Mouse (Mus musculus) right cerebral cortex, postnatal 14 days (tissue): ENCODE measurements around the gene Srp9.

ENCODE experiments used
- DNase-seq: peaks from one replicate; pipeline ENCODE4 v3.0.0; 2022

Gene Srp9

DNA sequence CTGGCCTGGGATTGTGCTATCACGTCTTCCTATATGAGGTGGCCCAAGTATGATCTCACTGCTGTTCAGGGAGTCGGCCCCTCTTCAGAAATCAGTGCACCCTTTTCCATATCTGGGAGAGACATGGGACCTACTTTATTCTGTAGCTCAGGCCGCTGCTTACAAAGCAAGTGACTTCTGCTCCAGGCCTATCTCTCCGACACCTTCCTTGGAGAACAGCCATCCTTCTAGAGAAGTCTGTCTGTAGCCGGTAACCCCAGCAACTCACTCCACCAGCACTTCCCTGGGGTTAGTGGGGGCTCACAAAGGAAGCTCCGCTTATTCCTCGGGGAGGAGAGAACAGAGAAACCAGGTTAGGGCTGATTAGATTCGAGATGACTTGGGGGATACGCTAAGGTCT, 17.3 kb upstream of the Srp9 start:
- no peak for DNase-seq

- DNase-seq = no peak
Measured at GRCm38 (mm10) chr1:182108397-182109099, 16.0 kb upstream of the Srp9 start.

DNA sequence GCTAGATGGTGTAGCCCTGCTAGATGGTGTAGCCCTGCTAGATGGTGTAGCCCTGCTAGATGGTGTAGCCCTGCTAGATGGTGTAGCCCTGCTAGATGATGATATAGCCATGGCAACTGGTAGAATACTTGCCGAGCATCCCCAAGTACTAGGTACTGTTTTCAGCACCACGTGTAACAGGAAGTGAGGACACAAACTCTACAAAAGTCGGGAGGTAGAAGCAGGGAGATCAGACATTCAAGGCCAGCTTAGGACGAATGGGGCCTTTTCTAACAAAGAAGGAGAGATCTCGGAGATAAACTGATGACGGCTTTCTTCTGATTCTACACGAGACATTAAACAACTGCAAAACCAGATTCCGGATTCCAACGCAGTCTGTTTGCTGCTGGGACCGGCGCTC, 14.4 kb upstream of the Srp9 start:
- DNase-seq = no peak

GRCm38 (mm10) chr1:182110708-182111385, 13.7 kb upstream of the Srp9 start:
- no peak for DNase-seq

GRCm38 (mm10) chr1:182111386-182112317, 12.9 kb upstream of the Srp9 start:
- DNase-seq = peak; percentile 47

GRCm38 (mm10) chr1:182112385-182112784, 12.2 kb upstream of the Srp9 start:
- no peak for DNase-seq

DNA sequence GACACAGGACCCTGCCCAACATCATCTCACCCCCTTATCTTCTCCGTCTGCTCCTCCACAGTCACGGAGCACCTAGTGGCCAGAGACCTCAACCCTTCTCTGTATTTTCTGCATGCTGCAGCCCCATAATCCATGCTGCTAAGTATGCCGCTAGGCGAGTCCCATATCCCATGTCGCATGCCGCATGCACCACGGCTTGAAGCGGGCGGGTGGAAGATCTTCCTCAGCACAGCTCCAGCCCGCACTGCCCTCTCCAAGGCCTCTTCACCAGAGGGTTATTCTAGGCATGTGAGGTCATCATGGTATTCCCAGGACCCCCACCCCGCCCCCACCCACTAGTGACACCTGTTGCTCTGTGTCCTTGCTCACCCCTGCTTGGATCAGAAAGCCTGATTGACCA, 11.4 kb upstream of the Srp9 start:
- no peak for DNase-seq

DNA sequence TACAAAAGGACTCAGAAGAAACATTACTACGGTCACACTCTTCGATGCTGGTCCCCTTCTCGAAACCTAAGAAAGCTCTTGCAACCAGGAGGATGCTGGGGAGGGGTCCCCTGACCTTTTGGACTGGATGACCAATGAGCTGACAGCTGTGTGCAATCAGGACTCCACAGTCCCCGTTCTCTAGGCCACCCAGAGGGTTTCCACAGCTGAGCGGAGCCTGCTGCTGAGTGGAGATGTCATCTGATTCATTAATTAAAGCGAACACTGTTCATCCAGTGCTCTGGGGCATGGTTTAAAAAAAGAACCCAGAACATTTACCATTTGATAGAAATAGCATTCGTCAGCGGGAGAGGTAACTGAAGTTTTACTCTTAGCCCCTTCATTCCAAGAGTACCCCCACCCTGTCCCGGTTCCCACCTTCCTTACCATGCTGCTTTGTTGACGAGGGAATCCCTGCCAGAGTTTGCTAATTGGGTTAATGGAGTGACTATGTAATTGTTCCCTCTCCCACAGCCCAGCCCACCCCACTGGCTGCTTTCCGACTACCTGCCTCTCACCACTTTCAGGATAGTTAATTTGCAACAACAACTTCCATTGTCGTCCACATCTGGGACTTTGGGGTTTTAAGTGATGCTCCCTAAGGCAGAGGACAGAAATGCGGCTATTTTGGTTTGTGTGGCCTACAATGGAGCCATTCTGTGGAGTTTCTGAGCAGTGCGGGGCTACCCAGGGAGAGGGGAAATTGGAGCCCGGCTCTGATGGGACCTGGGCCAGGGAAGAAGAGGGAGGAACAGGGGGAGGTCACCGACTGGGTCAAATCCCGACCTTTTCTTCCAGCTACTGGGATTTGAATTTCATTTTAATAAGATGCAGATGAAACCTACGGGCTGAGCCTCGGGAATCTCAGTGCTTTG, 10.7 kb upstream of the Srp9 start:
- no peak for DNase-seq

- DNase-seq = no peak
Measured at GRCm38 (mm10) chr1:182115197-182115596, 9.3 kb upstream of the Srp9 start.

GRCm38 (mm10) chr1:182115651-182116408, 8.7 kb upstream of the Srp9 start:
- peak; percentile 44 for DNase-seq

GRCm38 (mm10) chr1:182122413-182122812, 2.1 kb upstream of the Srp9 start:
- no peak for DNase-seq

GRCm38 (mm10) chr1:182124924-182125368, 409 bp downstream of the Srp9 start:
- DNase-seq = peak; percentile 84

GRCm38 (mm10) chr1:182130830-182131229, 6.3 kb downstream of the Srp9 start:
- DNase-seq = peak; percentile 46

- no peak for DNase-seq
Measured at GRCm38 (mm10) chr1:182137204-182138125, 12.9 kb downstream of the Srp9 start.

GRCm38 (mm10) chr1:182138172-182138571, 13.6 kb downstream of the Srp9 start:
- no peak for DNase-seq

GRCm38 (mm10) chr1:182139937-182140336, 15.4 kb downstream of the Srp9 start:
- no peak for DNase-seq

- peak; percentile 75 for DNase-seq
Measured at GRCm38 (mm10) chr1:182140370-182140769, 15.8 kb downstream of the Srp9 start.

DNA sequence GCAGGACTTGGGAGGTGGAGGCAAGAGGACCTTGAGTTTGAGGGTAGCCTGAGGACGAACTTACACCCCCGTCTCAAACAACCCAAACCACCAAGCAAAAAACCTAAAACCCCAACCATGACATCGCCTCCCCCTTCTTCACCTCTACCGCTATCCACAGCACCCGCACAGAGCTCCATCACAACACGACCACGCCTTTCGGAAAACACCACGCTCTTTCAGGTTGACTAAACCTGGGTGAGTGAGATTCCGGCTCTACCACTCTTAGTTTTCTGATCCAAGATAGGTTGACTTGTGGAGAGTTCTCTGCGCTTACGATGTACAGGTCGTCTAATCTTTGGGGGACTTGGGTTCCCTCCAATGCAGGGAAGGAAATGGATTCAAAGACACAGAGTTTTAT, 18.2 kb downstream of the Srp9 start:
- no peak for DNase-seq

DNA sequence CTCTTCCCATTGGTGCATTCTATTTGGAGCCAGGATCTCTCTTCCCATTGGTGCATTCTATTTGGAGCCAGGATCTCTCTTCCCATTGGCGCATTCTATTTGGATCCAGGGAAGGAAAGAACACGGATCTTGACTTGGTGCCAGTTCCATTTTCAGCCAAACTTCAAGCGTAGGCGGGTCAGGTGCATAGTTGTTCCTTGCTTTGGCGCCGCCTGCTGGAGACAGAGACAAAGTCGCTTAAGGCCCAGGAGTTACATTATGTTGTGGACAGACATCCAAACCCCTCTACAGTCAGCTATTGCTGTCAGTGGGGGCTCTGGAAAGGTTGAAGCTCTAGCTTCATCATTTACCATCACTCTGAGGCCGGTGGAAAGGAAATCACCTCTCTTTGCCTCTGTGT, 18.8 kb downstream of the Srp9 start:
- DNase-seq = no peak

GRCm38 (mm10) chr1:182145546-182145945, 21.0 kb downstream of the Srp9 start:
- no peak for DNase-seq
